Mouse (Mus musculus) forebrain, embryonic 15.5 days (tissue): ENCODE data around the gene Odc1. TPM values are rescaled to one million over a fixed set of nuclear protein-coding genes. Genes with fewer than 3 reads are reported as not detected.

Source experiments
- ATAC-seq: fragments of 200-750 bp; cut with Nextera tagmentation; replicated peaks from 2 replicates; pipeline ENCODE4 v1.8.0; 2017; ENCODE audit warnings: mild to moderate bottlenecking, moderate TSS enrichment, moderate library complexity
- H3K27ac ChIP-seq: fragments of 300-500 bp; sonication (generic); replicated peaks from 2 replicates; pipeline ENCODE4 v1.5.1; 2015; ENCODE audit warnings: mild to moderate bottlenecking, inconsistent platforms
- H3K27me3 ChIP-seq: fragments of 300-500 bp; sonication (generic); 2 replicates; pipeline ENCODE4 v1.6.1; 2015; ENCODE audit warnings: inconsistent platforms
- H3K36me3 ChIP-seq: fragments of 300-500 bp; sonication (generic); 2 replicates; pipeline ENCODE4 v1.6.1; 2015; ENCODE audit warnings: mild to moderate bottlenecking, inconsistent platforms
- H3K4me1 ChIP-seq: fragments of 300-500 bp; sonication (generic); 2 replicates; pipeline ENCODE4 v1.6.1; 2015; ENCODE audit warnings: inconsistent platforms
- H3K4me2 ChIP-seq: fragments of 300-500 bp; sonication (generic); replicated peaks from 2 replicates; pipeline ENCODE4 v1.6.1; 2015; ENCODE audit warnings: mild to moderate bottlenecking, inconsistent platforms
- H3K4me3 ChIP-seq: fragments of 300-500 bp; sonication (generic); 2 replicates; pipeline ENCODE4 v1.5.1; 2015; ENCODE audit warnings: mild to moderate bottlenecking, inconsistent platforms
- H3K9ac ChIP-seq: fragments of 300-500 bp; sonication (generic); replicated peaks from 2 replicates; pipeline ENCODE4 v1.6.1; 2015; ENCODE audit warnings: mild to moderate bottlenecking, inconsistent platforms
- H3K9me3 ChIP-seq: fragments of 300-500 bp; sonication (generic); 2 replicates; pipeline ENCODE4 v1.6.1; 2016; ENCODE audit warnings: inconsistent platforms
- WGBS: fragments of 180-500 bp; shearing (Covaris S2); methylation state at CpG from one replicate; pipeline ENCODE4 v1.1.7; 2015; ENCODE audit warnings: mixed read lengths; 5-methylcytosine and 5-hydroxymethylcytosine counted together
- polyA plus RNA-seq: library from polyadenylated mRNA; unstranded; fragments of >200 nt; fragmentation: Nextera tagmentation; extraction: Ambion mirVana; gene quantifications from 2 replicates; pipeline ENCODE4 v1.2.1, GENCODE M21; 2015

The Odc1 gene
- polyA plus RNA-seq, 1 experiment from 2014 or later, result 237 TPM

DNA sequence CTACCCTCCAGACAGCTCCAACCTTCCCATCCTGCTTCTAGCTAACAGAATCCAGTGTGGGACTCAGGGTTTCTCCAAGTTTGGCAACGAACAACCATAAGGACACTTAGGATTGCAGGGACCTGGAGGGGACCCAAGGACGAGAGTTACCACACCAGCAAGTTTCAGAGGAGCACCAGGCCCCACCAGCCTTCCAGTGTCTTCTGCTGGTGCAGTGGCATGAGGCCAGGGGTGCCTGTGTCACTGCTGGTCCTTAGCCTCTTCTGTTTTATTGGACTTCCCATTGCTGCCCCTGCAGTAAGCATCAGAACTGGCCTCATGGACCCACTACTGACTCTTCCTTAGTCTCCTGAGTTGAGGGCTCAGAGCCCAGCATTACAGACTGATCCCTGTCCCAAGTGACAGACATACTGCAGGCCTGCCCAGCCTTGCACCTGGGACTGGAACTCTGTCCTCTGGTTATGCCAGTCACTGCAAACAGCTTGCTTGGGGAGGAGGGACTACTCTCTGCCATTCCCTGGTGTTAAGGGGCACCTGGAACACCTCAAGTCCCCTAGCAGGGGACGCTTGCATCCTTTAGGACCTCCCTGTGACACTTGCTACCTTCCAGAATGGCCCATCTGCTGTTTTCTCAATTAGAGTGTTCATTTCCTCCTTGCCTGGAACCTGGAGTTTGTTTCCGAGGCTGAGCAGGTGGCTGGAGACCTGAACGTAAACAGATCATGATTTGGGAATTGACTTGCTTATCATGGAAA lies 30.7 kb downstream of the Odc1 start:
- H3K4me1 ChIP-seq, result peaks cover 9% of the 10 kb centered on the region
- H3K27me3 ChIP-seq, result no peaks in the 10 kb centered on the region
- H3K4me2 ChIP-seq, result no peak overlapping the region
- no peaks in the 10 kb centered on the region for H3K36me3 ChIP-seq
- no peak overlapping the region for H3K27ac ChIP-seq
- H3K9me3 ChIP-seq, result no peaks in the 10 kb centered on the region
- 54% methylated on average over 5 of the region's 5 CpGs for WGBS
- H3K9ac ChIP-seq, result no peak overlapping the region
- no peak overlapping the region for H3K4me3 ChIP-seq
- 0 out of 2 replicates have a peak, but pooled peaks have one; percentile 19 for ATAC-seq

DNA sequence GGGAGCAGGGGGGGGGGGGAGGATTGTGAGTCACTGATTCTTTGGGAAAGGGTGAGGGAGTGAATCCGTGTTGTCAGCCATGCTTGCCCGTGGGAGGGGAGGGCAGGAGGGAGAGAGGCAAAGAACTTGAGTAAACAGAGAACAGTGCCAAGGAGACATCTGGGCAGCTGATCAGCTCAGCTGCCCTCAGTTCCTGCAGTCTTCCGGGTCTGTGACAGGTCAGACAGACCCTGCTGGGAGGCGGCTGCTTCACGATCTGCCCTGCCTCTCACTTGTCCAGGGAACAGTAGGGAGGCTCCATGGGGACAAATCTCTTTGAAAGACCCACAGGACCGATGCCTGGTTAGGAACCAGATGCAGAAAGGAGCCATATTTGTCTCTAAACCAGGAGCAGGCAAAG lies 31.4 kb downstream of the Odc1 start:
- Histone ChIP-seq H3K9me3 (no peaks in the 10 kb centered on the region), H3K36me3 (no peaks in the 10 kb centered on the region), H3K27me3 (no peaks in the 10 kb centered on the region), H3K4me2 (no peak overlapping the region), H3K4me1 (peaks cover 9% of the 10 kb centered on the region), H3K9ac (no peak overlapping the region), H3K27ac (no peak overlapping the region), H3K4me3 (no peak overlapping the region)
- WGBS, result 5% methylated on average over 6 of the region's 6 CpGs
- 0 out of 2 replicates have a peak, but pooled peaks have one; percentile 26 for ATAC-seq

DNA sequence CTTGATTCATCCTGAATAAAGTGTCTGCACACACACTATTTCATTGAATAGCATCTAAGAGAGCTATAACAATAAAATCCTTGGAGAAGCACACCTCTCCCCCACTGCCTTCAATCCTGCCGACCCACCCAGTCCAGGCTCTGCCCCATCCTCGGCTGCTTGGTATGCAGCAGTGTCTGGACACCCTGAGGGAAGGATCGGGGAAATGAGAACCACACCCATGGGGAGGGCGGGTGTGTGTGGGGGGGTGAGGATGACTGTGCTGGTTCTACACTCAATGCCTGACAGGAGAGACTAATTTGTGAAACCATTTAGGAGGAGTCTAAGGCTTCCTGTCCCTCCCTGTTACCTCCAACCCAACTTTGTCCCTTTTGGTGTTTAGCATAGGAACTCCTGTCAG lies 34.0 kb downstream of the Odc1 start:
- 55% methylated on average over 4 of the region's 4 CpGs for WGBS
- H3K4me1 ChIP-seq, result peaks cover 9% of the 10 kb centered on the region
- H3K36me3 ChIP-seq, result no peaks in the 10 kb centered on the region
- ATAC-seq, result no peak
- H3K27ac ChIP-seq, result no peak overlapping the region
- no peaks in the 10 kb centered on the region for H3K27me3 ChIP-seq
- H3K9ac ChIP-seq, result no peak overlapping the region
- no peak overlapping the region for H3K4me3 ChIP-seq
- no peak overlapping the region for H3K4me2 ChIP-seq
- H3K9me3 ChIP-seq, result no peaks in the 10 kb centered on the region

DNA sequence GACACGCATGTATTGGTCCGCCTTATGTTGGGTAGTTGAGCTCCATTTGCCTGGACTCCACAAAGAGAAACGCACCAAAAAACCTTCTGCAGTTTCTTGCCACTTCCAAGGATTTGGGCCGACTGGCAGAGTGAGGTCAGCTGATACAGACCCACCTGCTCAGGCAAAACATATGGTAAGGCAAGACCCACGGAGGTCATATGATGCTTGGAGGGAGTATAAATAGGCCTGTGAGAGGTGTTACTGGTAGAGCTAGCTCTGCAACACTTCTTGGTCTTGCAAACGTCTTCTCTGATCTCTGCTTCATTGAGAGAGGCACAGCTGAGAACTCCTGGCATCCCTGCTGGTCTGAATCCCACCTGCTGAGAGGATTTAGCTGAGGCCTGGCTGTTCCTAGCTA lies 36.4 kb downstream of the Odc1 start:
- H3K27ac ChIP-seq, result no peak overlapping the region
- peaks cover 7% of the 10 kb centered on the region for H3K4me1 ChIP-seq
- no peak overlapping the region for H3K9ac ChIP-seq
- H3K36me3 ChIP-seq, result no peaks in the 10 kb centered on the region
- H3K27me3 ChIP-seq, result no peaks in the 10 kb centered on the region
- ATAC-seq, result no peak
- H3K4me2 ChIP-seq, result no peak overlapping the region
- H3K9me3 ChIP-seq, result no peaks in the 10 kb centered on the region
- H3K4me3 ChIP-seq, result no peak overlapping the region
- 77% methylated on average over 6 of the region's 6 CpGs for WGBS

DNA sequence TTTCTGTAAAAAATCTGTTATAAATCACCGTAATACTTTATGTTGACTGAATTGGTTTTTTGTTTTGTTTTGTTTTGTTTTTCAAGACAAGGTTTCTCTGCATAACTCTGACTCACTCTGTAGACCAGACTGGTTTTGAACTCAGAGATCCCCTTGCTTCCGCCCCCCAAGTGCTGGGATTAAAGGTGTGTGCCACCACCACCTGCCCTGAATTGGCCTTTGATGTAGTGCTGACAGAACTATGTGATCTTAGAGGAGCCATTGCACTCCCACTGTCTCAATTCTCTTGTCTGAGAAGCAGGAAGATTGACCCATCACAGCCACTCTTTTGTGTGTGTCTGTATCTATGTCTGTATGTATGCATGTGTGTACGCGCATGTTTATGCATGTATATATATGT lies 37.8 kb downstream of the Odc1 start:
- Histone ChIP-seq H3K27me3 (no peaks in the 10 kb centered on the region), H3K4me2 (no peak overlapping the region), H3K4me3 (no peak overlapping the region), H3K9me3 (no peaks in the 10 kb centered on the region), H3K27ac (no peak overlapping the region), H3K36me3 (no peaks in the 10 kb centered on the region), H3K9ac (no peak overlapping the region), H3K4me1 (peaks cover 4% of the 10 kb centered on the region)
- no peak for ATAC-seq
- 94% methylated on average over 4 of the region's 4 CpGs for WGBS

DNA sequence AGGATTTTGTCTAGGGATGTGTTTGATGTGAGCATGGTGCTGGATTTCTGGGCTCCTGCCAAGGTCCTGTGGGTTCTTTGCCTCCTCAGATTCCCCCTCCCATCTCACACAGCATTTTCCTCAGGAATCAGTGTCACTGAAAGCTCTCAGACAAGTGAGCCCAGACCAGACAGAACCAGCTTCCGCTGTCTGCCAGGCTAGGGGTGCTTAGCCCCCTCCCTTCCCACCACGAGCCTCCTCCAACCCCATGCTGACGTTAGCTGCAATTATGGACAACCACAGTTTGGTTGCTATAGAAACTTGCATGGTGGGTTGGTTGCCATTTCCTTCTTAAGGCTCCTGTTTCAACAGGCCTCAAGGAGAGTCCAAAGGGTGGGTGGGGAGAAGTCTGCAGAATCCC lies 39.3 kb downstream of the Odc1 start:
- 0 out of 2 replicates have a peak overlapping the region, but pooled peaks have one; percentile 0 for H3K27ac ChIP-seq
- H3K36me3 ChIP-seq, result no peaks in the 10 kb centered on the region
- H3K9ac ChIP-seq, result no peak overlapping the region
- no peaks in the 10 kb centered on the region for H3K27me3 ChIP-seq
- ATAC-seq, result peak; percentile 75
- H3K9me3 ChIP-seq, result no peaks in the 10 kb centered on the region
- WGBS, result 23% methylated on average over 3 of the region's 3 CpGs
- H3K4me2 ChIP-seq, result no peak overlapping the region
- H3K4me3 ChIP-seq, result no peak overlapping the region
- H3K4me1 ChIP-seq, result peaks cover 4% of the 10 kb centered on the region

DNA sequence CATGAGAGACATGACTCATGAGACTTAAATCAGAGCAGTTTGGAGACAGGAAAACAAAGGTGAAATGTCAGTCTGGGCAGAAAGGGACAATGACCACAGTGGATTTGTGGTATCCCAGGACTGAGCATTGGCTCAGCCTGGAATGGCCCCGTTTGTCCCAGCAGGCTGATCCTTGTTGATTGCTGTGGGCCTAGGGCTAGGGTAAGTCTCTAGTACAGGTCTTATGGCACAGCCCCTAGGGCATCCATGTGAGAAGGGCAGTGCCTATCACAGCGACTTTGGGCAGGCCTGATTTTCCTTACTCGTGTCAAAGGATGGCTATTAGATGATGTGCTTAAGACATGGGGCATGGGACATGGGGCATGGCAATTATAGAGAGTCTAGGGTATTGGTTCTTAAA lies 41.4 kb downstream of the Odc1 start:
- Histone ChIP-seq H3K4me2 (no peak overlapping the region), H3K9ac (no peak overlapping the region), H3K36me3 (no peaks in the 10 kb centered on the region), H3K4me1 (peaks cover 4% of the 10 kb centered on the region), H3K27me3 (no peaks in the 10 kb centered on the region), H3K27ac (no peak overlapping the region), H3K4me3 (no peak overlapping the region), H3K9me3 (no peaks in the 10 kb centered on the region)
- ATAC-seq, result no peak
- 88% methylated on average over 3 of the region's 3 CpGs for WGBS

DNA sequence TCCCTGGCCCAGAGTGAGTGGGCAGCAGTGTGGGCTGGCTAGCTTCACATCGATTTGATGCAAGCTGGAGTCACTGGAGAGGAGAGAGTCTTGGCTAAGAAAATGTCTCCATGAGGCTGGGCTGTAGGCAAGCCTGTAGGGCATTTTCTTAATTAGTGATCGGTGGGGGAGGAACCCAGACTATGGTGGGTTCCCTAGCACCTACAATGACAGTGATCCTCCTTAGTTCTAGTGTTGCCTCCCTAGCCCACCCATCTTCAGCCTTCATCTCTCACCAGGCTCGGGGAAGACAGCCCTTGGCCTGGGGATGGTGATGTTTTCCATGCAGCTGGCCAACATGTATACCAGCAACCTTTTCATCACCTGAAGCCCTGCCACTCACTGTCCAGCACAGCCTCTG lies 43.8 kb downstream of the Odc1 start:
- ATAC-seq, result no peak
- WGBS, result 89% methylated on average over 3 of the region's 3 CpGs

DNA sequence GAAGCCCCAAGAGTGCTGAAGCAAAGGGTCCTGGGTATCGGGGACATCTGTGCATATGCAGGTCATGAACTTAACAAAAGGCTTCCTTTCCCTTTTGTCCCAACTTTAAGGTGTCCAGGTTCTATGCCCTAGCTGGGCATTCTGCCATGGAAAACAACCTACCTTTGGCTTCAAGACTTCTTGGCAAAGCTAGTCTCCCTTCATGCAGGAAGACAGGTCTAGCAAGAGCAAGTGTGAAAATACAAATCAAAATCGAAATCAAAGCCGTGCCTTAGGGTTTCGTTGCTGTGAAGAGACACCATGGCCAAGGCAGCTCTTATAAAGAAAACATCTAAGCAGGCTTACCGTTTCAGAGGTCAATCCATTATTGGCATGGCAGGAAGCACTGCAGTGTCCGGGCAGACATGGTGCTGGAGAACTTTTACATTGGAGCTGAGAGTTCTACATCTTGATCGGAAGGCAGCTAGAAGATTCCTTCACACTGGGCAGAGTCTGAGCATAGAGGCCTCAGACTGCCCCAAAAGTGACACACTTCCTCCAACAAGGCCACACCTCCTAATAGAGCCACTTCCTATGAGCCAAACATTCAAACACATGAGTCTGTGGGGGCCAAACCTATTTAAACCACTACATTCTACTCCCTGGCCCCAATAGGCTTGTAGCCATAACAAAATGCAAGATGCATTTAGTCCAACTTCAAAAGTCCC lies 44.5 kb downstream of the Odc1 start:
- H3K4me3 ChIP-seq, result no peak overlapping the region
- H3K4me2 ChIP-seq, result no peak overlapping the region
- H3K9me3 ChIP-seq, result no peaks in the 10 kb centered on the region
- no peak for ATAC-seq
- H3K36me3 ChIP-seq, result no peaks in the 10 kb centered on the region
- H3K9ac ChIP-seq, result no peak overlapping the region
- no peak overlapping the region for H3K27ac ChIP-seq
- 94% methylated on average over 7 of the region's 7 CpGs for WGBS
- no peaks in the 10 kb centered on the region for H3K27me3 ChIP-seq
- H3K4me1 ChIP-seq, result no peaks in the 10 kb centered on the region

More for the DNA sequence above, 43.8 kb downstream of the Odc1 start:
- no peaks in the 10 kb centered on the region for H3K9me3 ChIP-seq
- no peaks in the 10 kb centered on the region for H3K27me3 ChIP-seq
- H3K9ac ChIP-seq, result no peak overlapping the region
- H3K4me3 ChIP-seq, result no peak overlapping the region
- H3K36me3 ChIP-seq, result no peaks in the 10 kb centered on the region
- peaks cover 4% of the 10 kb centered on the region for H3K4me1 ChIP-seq
- no peak overlapping the region for H3K4me2 ChIP-seq
- H3K27ac ChIP-seq, result no peak overlapping the region

DNA sequence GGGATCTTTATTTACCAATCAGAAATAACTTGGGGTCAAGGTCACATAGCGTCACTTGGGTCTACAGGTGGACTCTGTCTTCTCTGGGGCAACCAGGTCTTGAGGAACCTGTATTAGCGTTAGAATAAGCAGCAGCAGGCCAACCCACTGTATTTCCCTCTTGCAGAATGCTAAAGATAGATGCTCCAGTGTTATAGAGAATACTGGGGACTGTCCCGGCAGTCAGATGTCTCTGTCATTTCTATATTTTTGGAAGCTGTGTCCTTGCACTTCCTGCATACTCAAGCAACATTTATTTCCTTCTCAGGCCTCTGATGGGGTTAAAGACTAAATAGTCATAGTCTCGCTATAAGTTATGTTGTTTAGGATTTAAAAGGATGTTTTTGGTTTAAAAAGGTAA lies 46.7 kb downstream of the Odc1 start:
- Histone ChIP-seq H3K27ac (no peak overlapping the region), H3K4me2 (no peak overlapping the region), H3K9me3 (no peaks in the 10 kb centered on the region), H3K9ac (no peak overlapping the region), H3K4me3 (no peak overlapping the region), H3K27me3 (no peaks in the 10 kb centered on the region), H3K36me3 (no peaks in the 10 kb centered on the region), H3K4me1 (no peaks in the 10 kb centered on the region)
- WGBS, result 90% methylated on average over 4 of the region's 4 CpGs
- no peak for ATAC-seq

DNA sequence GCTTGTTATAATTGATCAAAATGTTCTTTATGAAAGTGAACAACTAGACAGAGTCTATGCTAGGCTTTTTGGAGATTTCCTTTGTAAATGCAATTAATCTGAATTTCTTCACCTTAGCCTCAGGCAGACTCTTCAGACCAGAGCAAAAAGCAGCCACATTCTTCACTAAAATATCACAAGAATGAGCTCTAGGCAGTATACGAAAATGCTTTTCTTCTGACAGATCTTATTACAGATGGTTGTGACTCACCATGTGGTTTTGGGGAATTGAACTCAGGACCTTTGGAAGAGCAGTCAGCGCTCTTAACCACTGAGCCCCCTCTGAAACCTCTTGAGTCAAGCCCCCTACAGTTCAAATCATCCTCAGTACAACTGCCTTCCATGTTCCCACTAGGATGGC lies 49.4 kb downstream of the Odc1 start:
- 77% methylated on average over 2 of the region's 2 CpGs for WGBS
- no peak for ATAC-seq
- H3K4me2 ChIP-seq, result no peak overlapping the region
- H3K4me3 ChIP-seq, result no peak overlapping the region
- no peaks in the 10 kb centered on the region for H3K4me1 ChIP-seq
- H3K27me3 ChIP-seq, result no peaks in the 10 kb centered on the region
- no peaks in the 10 kb centered on the region for H3K9me3 ChIP-seq
- H3K36me3 ChIP-seq, result no peaks in the 10 kb centered on the region
- no peak overlapping the region for H3K9ac ChIP-seq
- no peak overlapping the region for H3K27ac ChIP-seq

DNA sequence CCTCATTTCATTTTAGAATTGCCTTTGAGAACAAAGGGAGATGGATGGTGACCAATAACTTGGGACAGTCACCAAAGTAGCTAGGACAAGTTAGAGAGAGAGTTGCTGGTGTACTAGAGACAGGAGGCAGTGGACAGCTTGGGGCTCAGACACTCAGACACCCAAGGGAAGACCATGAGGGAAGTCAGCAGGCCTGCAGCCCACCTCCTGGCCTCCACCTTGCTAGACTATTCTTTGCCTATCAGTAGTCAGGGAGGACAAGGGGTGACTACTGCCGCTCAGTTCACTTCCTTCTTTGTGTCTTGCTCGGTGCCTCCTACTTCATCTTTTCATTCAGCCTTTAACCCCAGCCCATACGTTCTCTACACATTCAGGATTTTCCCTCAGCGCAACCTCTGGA lies 50.1 kb downstream of the Odc1 start:
- no peak for ATAC-seq
- Histone ChIP-seq H3K9me3 (no peaks in the 10 kb centered on the region), H3K27ac (no peak overlapping the region), H3K4me3 (no peak overlapping the region), H3K27me3 (no peaks in the 10 kb centered on the region), H3K36me3 (no peaks in the 10 kb centered on the region), H3K4me2 (no peak overlapping the region), H3K4me1 (no peaks in the 10 kb centered on the region), H3K9ac (no peak overlapping the region)
- WGBS, result 91% methylated on average over 4 of the region's 4 CpGs
